Mouse (Mus musculus): Measurements from ENCODE around the gene Nrn1.

GRCm38 (mm10) chr13:36728509-36728908, 6.4 kb downstream of the Nrn1 start:
- TF ChIP-seq CTCF (IDR thresholded peaks at IDR 0.05), result no peak
- TF ChIP-seq EP300 (IDR thresholded peaks at IDR 0.05), result no peak

All from lung, postnatal 0 days (tissue).